Mouse (Mus musculus): Measurements from ENCODE around the gene Krtap4-7. TPM values are rescaled to one million over a fixed set of nuclear protein-coding genes. Genes with fewer than 3 reads are reported as not detected.

The Krtap4-7 gene
- total RNA-seq, 1 experiment: not detected

DNA sequence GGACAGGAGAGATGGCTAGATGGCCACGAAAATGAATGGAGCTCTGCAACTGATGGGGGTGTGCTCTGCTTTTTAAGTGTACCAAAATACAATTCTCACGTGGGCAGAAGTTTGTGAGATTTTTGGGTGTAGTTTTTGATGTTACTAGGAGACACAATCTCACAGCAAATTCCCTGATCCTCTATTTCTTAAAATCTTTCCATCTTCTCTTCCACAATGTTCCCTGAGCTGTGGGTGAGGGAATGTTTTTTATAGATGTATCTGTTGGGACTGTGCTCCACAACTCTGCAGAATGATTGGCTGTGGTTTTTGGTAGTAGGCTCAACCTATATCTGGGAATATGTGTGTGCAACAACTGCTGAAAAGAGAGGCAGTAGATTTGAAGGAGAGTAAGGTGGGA, 10.6 kb downstream of the Krtap4-7 start:
- Histone ChIP-seq H3K9me3 (ENCODE audit: control insufficient read depth, insufficient read depth, low read depth, low read length) (no peaks in the 10 kb centered on the region), H3K4me3 (ENCODE audit: insufficient read depth in 1 of 2, low read depth in 1 of 2, low read length in 2 of 2, poor library complexity in 1 of 2, severe bottlenecking in 1 of 2) (no peak overlapping the region), H3K27ac (ENCODE audit: insufficient read depth, low read depth, low read length, poor library complexity, severe bottlenecking) (no peak overlapping the region), H3K9ac (ENCODE audit: insufficient read depth, low read depth, low read length, poor library complexity, severe bottlenecking) (no peak overlapping the region), H3K36me3 (ENCODE audit: control insufficient read depth, insufficient read depth, low read length, poor library complexity, severe bottlenecking) (no peaks in the 10 kb centered on the region), H3K4me1 (ENCODE audit: control insufficient read depth in 2 of 2, insufficient read depth in 2 of 2, low read length in 2 of 2, poor library complexity in 1 of 2) (no peaks in the 10 kb centered on the region)
- in situ Hi-C loops (cut with MboI; ENCODE audit: low sequenced_read_pairs in 2 of 2, unreplicated experiment in 2 of 2): no loop called here
- TF ChIP-seq MAFK (IDR thresholded peaks at IDR 0.05; ENCODE audit: insufficient read depth, low read depth, low read length) (no peak), ZNF384 (IDR thresholded peaks at IDR 0.05; ENCODE audit: low read depth, low read length) (no peak), HCFC1 (IDR thresholded peaks at IDR 0.05; ENCODE audit: borderline replicate concordance, insufficient read depth, low read length) (no peak), ZC3H11A (IDR thresholded peaks at IDR 0.05; ENCODE audit: borderline replicate concordance, low read depth, low read length) (no peak), CHD2 (IDR thresholded peaks at IDR 0.05; ENCODE audit: low read depth, low read length) (no peak)
- DNase-seq (ENCODE audit: low read depth, low spot score): no peak

- in situ Hi-C loops (cut with MboI; ENCODE audit: low sequenced_read_pairs in 2 of 2, unreplicated experiment in 2 of 2): no loop called here
- Histone ChIP-seq H3K27ac (ENCODE audit: insufficient read depth, low read depth, low read length, poor library complexity, severe bottlenecking) (no peak overlapping the region), H3K9ac (ENCODE audit: insufficient read depth, low read depth, low read length, poor library complexity, severe bottlenecking) (no peak overlapping the region), H3K9me3 (ENCODE audit: control insufficient read depth, insufficient read depth, low read depth, low read length) (no peaks in the 10 kb centered on the region), H3K4me3 (ENCODE audit: insufficient read depth in 1 of 2, low read depth in 1 of 2, low read length in 2 of 2, poor library complexity in 1 of 2, severe bottlenecking in 1 of 2) (no peak overlapping the region), H3K36me3 (ENCODE audit: control insufficient read depth, insufficient read depth, low read length, poor library complexity, severe bottlenecking) (no peaks in the 10 kb centered on the region), H3K4me1 (ENCODE audit: control insufficient read depth in 2 of 2, insufficient read depth in 2 of 2, low read length in 2 of 2, poor library complexity in 1 of 2) (no peaks in the 10 kb centered on the region)
- no peak for DNase-seq (ENCODE audit: low read depth, low spot score)
- TF ChIP-seq CHD2 (IDR thresholded peaks at IDR 0.05; ENCODE audit: low read depth, low read length): no peak
- TF ChIP-seq MAFK (IDR thresholded peaks at IDR 0.05; ENCODE audit: insufficient read depth, low read depth, low read length): no peak
- no peak for TF ChIP-seq HCFC1 (IDR thresholded peaks at IDR 0.05; ENCODE audit: borderline replicate concordance, insufficient read depth, low read length)
- no peak for TF ChIP-seq ZNF384 (IDR thresholded peaks at IDR 0.05; ENCODE audit: low read depth, low read length)
- TF ChIP-seq ZC3H11A (IDR thresholded peaks at IDR 0.05; ENCODE audit: borderline replicate concordance, low read depth, low read length): no peak
Observed at GRCm38 (mm10) chr11:99630890-99631289, 13.0 kb downstream of the Krtap4-7 start.

DNA sequence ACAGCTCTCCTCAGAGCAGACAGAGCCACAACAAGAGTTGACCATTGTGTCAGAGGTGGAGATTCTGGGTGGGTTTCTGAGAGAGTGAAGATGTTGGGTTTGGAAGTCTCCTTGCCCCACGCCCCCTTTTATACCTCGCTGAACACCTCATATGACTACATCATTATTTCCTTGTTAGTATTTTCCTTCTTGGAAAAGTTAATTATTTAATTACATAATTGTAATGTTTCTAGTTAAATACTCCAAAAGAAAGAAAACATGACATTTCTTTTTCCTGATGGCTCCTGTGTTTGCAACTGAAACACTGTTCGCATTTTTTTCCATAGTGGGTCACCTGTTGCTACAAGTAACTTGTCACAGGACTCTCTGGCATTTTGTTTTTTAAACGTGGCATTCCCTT, 15.8 kb downstream of the Krtap4-7 start, which contains the start of gene Krtap4-1:
Gene Krtap4-1 (minus strand): TSS at position 101 of the 400 bp plus-strand sequence.
- 0 out of 4 replicates have a peak within 1 kb of the TSS, but pooled peaks of 1 of the 2 experiments have one; percentile 0 for H3K4me3 ChIP-seq (ENCODE audit: insufficient read depth in 1 of 2, low read depth in 1 of 2, low read length in 2 of 2, poor library complexity in 1 of 2, severe bottlenecking in 1 of 2)
- H3K27ac ChIP-seq (ENCODE audit: insufficient read depth, low read depth, low read length, poor library complexity, severe bottlenecking): no peak within 1 kb of the TSS
- H3K4me1 ChIP-seq (ENCODE audit: control insufficient read depth in 2 of 2, insufficient read depth in 2 of 2, low read length in 2 of 2, poor library complexity in 1 of 2): no peaks in the 10 kb centered on the region
- H3K9me3 ChIP-seq (ENCODE audit: control insufficient read depth, insufficient read depth, low read depth, low read length): no peaks in the 10 kb centered on the region
- no peak for DNase-seq (ENCODE audit: low read depth, low spot score)
- no peaks in the 10 kb centered on the region for H3K36me3 ChIP-seq (ENCODE audit: control insufficient read depth, insufficient read depth, low read length, poor library complexity, severe bottlenecking)
- no peak within 1 kb of the TSS for H3K9ac ChIP-seq (ENCODE audit: insufficient read depth, low read depth, low read length, poor library complexity, severe bottlenecking)
- in situ Hi-C loops (cut with MboI; ENCODE audit: low sequenced_read_pairs in 2 of 2, unreplicated experiment in 2 of 2): no loop called here
- TF ChIP-seq ZC3H11A (IDR thresholded peaks at IDR 0.05; ENCODE audit: borderline replicate concordance, low read depth, low read length) (no peak), HCFC1 (IDR thresholded peaks at IDR 0.05; ENCODE audit: borderline replicate concordance, insufficient read depth, low read length) (no peak), CHD2 (IDR thresholded peaks at IDR 0.05; ENCODE audit: low read depth, low read length) (no peak), ZNF384 (IDR thresholded peaks at IDR 0.05; ENCODE audit: low read depth, low read length) (no peak), MAFK (IDR thresholded peaks at IDR 0.05; ENCODE audit: insufficient read depth, low read depth, low read length) (no peak)

GRCm38 (mm10) chr11:99620335-99620734, 23.6 kb downstream of the Krtap4-7 start, which contains the start of gene Gm11562:
Gm11562 (minus strand) TSS chr11:99620435.
- in situ Hi-C loops (cut with MboI; ENCODE audit: low sequenced_read_pairs in 2 of 2, unreplicated experiment in 2 of 2): no loop called here
- no peak for DNase-seq (ENCODE audit: low read depth, low spot score)

More at GRCm38 (mm10) chr11:99620335-99620734, 23.6 kb downstream of the Krtap4-7 start, which contains the start of gene Gm11562:
- H3K9me3 ChIP-seq (ENCODE audit: control insufficient read depth, insufficient read depth, low read depth, low read length): no peaks in the 10 kb centered on the region
- H3K4me1 ChIP-seq (ENCODE audit: control insufficient read depth in 2 of 2, insufficient read depth in 2 of 2, low read length in 2 of 2, poor library complexity in 1 of 2): no peaks in the 10 kb centered on the region
- no peak within 1 kb of the TSS for H3K27ac ChIP-seq (ENCODE audit: insufficient read depth, low read depth, low read length, poor library complexity, severe bottlenecking)
- H3K9ac ChIP-seq (ENCODE audit: insufficient read depth, low read depth, low read length, poor library complexity, severe bottlenecking): no peak within 1 kb of the TSS
- TF ChIP-seq MAFK (IDR thresholded peaks at IDR 0.05; ENCODE audit: insufficient read depth, low read depth, low read length) (no peak), HCFC1 (IDR thresholded peaks at IDR 0.05; ENCODE audit: borderline replicate concordance, insufficient read depth, low read length) (no peak), ZC3H11A (IDR thresholded peaks at IDR 0.05; ENCODE audit: borderline replicate concordance, low read depth, low read length) (no peak), CHD2 (IDR thresholded peaks at IDR 0.05; ENCODE audit: low read depth, low read length) (no peak)
- no peaks in the 10 kb centered on the region for H3K36me3 ChIP-seq (ENCODE audit: control insufficient read depth, insufficient read depth, low read length, poor library complexity, severe bottlenecking)
- no peak within 1 kb of the TSS for H3K4me3 ChIP-seq (ENCODE audit: insufficient read depth in 1 of 2, low read depth in 1 of 2, low read length in 2 of 2, poor library complexity in 1 of 2, severe bottlenecking in 1 of 2)
